Mouse (Mus musculus): ENCODE data around the gene Olfr55.
"Not testable (repeated sequence)": the region's sequence is repeated elsewhere in the genome, so short reads cannot be mapped to it uniquely, and the experiment has no call there.

Olfr55 gene

GRCm38 (mm10) chr17:33168147-33168546, at the start of gene Olfr55:
TSS of gene Olfr55 (plus strand) at chr17:33168447.
- not testable (repeated sequence) for DNase-seq (ENCODE audit: low spot score)

GRCm38 (mm10) chr17:33124546-33124945, 43.7 kb upstream of the Olfr55 start:
- no peak for DNase-seq (ENCODE audit: low spot score)

- DNase-seq (ENCODE audit: low spot score) = no peak
These were observed 42.0 kb upstream of the Olfr55 start for GRCm38 (mm10) chr17:33126257-33126656.

GRCm38 (mm10) chr17:33139261-33139820, 28.9 kb upstream of the Olfr55 start, which contains the start of gene Morc2b:
TSS of gene Morc2b (minus strand) at chr17:33139683.
- DNase-seq (ENCODE audit: low spot score) = no peak

GRCm38 (mm10) chr17:33191002-33191401, 22.8 kb downstream of the Olfr55 start, which contains the start of gene Olfr239:
TSS of gene Olfr239 (plus strand) at chr17:33191302.
- DNase-seq (ENCODE audit: low spot score) = not testable (repeated sequence)

- DNase-seq (ENCODE audit: low spot score) = no peak
These were observed 53.3 kb downstream of the Olfr55 start, which contains the start of gene Olfr1564 for GRCm38 (mm10) chr17:33221590-33221989. TSS of gene Olfr1564 (minus strand) at chr17:33221690.

Data from adipocyte (in vitro differentiated cells).